Mouse (Mus musculus) cortical plate, adult 2 months (tissue): ENCODE results near the gene Tm9sf3.

Source experiments
- CTCF ChIP-seq: fragments of 200-500 bp; IDR thresholded peaks from 2 replicates; pipeline ENCODE4 v1.5.1; 2011; ENCODE audit warnings: mild to moderate bottlenecking, control low read depth, low read length; ENCODE audit not compliant: insufficient read depth; ENCODE audit errors: extremely low read depth
- POLR2A ChIP-seq: fragments of 200-500 bp; IDR thresholded peaks from 2 replicates; pipeline ENCODE4 v1.6.1; 2011; ENCODE audit warnings: mild to moderate bottlenecking, low read length, control low read depth; ENCODE audit not compliant: insufficient read depth; ENCODE audit errors: extremely low read depth

DNA sequence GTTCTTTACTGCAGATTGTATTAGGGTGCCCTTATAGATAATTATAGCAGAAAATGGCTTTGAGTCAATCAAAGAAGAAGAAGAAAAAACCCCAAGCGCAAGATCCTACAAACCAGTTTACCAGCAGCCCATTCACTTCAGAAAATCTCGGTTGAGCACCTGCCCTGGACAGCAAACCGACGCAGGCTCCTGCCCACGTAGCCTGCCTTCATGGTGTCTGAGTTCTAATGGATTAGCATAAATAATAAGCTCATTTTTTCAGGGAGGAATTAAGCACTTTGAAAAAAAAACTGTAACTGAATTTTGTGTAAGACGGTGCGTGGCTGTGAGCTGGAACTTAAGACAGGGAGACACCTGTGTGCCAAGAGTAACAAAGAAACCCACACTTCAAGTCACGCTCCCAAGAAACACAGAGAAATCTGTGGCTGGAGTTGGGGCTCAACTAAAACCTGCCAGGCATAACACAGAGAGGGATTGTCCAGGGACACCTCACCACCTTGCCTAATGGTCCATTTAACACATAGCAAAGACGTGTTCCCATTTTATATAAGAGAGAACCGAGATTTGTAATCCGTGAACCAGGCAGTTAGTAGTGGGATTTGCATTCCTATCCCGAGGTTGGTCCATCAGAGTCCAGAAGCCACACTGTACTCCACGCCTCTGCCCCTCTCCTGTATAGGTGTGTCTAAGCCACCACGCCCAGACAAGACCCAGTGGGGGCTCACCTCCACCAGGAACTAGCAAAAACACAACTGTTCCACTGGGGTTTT lies 98.5 kb downstream of the Tm9sf3 start:
- no peak for TF ChIP-seq CTCF
- no peak for TF ChIP-seq POLR2A
